Mouse (Mus musculus) G1E (cell line): ENCODE measurements around the gene Pak6. TPM values are rescaled to one million over a fixed set of nuclear protein-coding genes. Genes with fewer than 3 reads are reported as not detected.

Experiments
- ATAC-seq: 2 replicates; pipeline ENCODE4 v1.8.0; 2016; ENCODE audit warnings: mild to moderate bottlenecking; ENCODE audit not compliant: insufficient number of reproducible peaks, poor library complexity, low FRiP score, severe bottlenecking; ENCODE audit errors: extremely low read depth
- DNase-seq: peaks from one replicate; pipeline ENCODE4 v3.0.0; 2012; ENCODE audit warnings: low spot score
- H3K27me3 ChIP-seq: 2 replicates; pipeline ENCODE4 v1.6.1; 2012; ENCODE audit warnings: mild to moderate bottlenecking, low read length, inconsistent platforms; ENCODE audit not compliant: insufficient read depth
- H3K36me3 ChIP-seq: replicated peaks from 2 replicates; pipeline ENCODE3; 2012; ENCODE audit warnings: mild to moderate bottlenecking, inconsistent platforms
- H3K4me1 ChIP-seq: 2 replicates; pipeline ENCODE4 v1.6.1; 2012; ENCODE audit warnings: low read depth, low read length, inconsistent platforms, mixed read lengths; ENCODE audit not compliant: insufficient read depth
- H3K4me3 ChIP-seq: 2 replicates; pipeline ENCODE4 v1.5.1; 2012; ENCODE audit warnings: low read depth, mild to moderate bottlenecking, inconsistent platforms, low read length, moderate library complexity, mixed read lengths
- H3K9me3 ChIP-seq: replicated peaks from 2 replicates; pipeline ENCODE4 v1.6.1; 2012; ENCODE audit warnings: inconsistent platforms
- CTCF ChIP-seq: IDR thresholded peaks from 2 replicates; pipeline ENCODE4 v1.5.1; 2012; ENCODE audit warnings: low read depth, low read length, inconsistent platforms, mixed read lengths
- GATA1 ChIP-seq: IDR thresholded peaks from 2 replicates; pipeline ENCODE4 v1.6.1; 2012; ENCODE audit warnings: borderline replicate concordance, low read length, inconsistent platforms, mixed read lengths
- GATA2 ChIP-seq: IDR thresholded peaks from 2 replicates; pipeline ENCODE4 v1.6.1; 2012; ENCODE audit warnings: low read depth, low read length, inconsistent platforms, borderline replicate concordance
- POLR2AphosphoS5 ChIP-seq: IDR thresholded peaks from 2 replicates; pipeline ENCODE4 v1.6.1; 2012; ENCODE audit warnings: low read depth, low read length, inconsistent platforms; ENCODE audit not compliant: insufficient replicate concordance
- TAL1 ChIP-seq: conservative IDR thresholded peaks from 2 replicates; pipeline ENCODE4 v1.6.1; 2012; ENCODE audit warnings: low read depth, low read length, inconsistent platforms, mixed read lengths
- polyA plus RNA-seq: library from polyadenylated mRNA; stranded (reverse); fragments of >175 nt; gene quantifications from 2 replicates; pipeline ENCODE4 v1.2.3, GENCODE M21; 2012
- total RNA-seq, 2 experiments: library from RNA; stranded (forward) in 1 of 2; stranded (reverse) in 1 of 2; fragments of 200-1000 nt in 1 of 2; fragments of >200 nt in 1 of 2; fragmentation: Nextera tagmentation in 1 of 2; gene quantifications; 2 replicates each; pipeline ENCODE4 v1.2.3; 2014 to 2017

The Pak6 gene
- total and polyA plus RNA-seq, 3 experiments: 6.2 to 28.0 (median 7.9) TPM

DNA sequence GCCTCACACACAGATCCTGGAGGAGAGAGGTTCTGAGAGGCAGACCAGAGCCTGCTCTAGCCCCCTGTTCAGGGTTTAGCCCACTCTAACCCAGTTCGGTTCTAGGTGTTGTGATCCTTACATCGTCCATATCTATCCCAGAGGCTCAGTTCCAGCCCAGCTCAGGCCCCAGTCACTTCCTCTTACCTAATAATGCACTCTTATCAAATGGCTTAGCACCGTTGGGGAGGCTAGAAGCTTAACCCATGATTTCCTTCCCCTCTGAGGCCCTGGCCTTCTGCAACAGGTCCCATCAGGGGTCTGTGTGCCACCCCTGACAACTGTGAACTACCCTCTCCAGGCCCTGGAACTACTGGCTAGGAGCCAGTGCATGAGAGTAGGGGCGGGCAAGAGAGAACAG, 66.1 kb downstream of the Pak6 start:
- TF ChIP-seq GATA1 (no peak), CTCF (no peak), POLR2AphosphoS5 (no peak), GATA2 (no peak), TAL1 (no peak)
- DNase-seq: no peak
- Histone ChIP-seq H3K27me3 (peaks cover 64% of the 10 kb centered on the region), H3K4me1 (peaks cover 2% of the 10 kb centered on the region; the same call in 1 of the 2 replicates), H3K4me3 (no peak overlapping the region), H3K36me3 (no peaks in the 10 kb centered on the region), H3K9me3 (no peaks in the 10 kb centered on the region)
- 0 out of 2 replicates have a peak, but pooled peaks have one; percentile 11 for ATAC-seq

DNA sequence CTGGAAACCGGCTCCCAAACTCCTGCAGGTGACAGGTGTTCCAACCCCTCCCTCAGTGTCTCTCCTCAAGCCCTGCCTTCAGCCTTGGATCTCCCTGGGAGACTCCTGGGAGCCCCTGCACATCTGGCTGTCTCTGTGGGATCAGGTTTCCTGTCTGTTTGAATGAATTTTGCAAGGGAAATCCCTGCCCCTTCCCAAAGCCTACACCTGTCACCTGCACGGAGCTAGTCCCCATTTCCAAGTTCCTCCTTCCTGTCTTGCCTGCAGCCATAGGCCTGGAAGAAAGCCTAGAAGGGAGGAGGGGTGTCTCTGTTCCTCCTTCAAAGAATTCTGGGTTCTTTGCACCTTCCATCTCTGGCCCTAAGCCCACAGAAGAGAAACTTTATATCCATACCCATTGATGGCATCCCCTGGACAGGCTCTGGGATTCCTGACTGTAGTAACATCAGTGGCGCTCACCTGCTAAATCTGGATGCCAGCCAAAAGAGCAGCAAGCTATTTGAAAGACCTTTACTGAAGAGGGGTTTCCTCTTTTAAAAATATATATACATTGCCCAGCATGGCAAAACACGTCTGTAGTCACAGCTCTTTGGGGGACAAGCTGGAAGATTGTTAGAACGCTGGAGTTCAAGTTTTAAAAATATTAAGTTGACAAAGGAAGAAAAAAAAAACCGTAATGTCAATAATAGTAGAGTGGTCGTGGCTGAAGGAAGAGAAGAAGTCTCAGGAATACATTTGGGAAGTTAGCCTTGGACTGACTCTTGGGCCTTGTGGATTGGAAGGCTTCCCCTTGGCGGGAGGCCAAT, 66.9 kb downstream of the Pak6 start:
- no peak for DNase-seq
- Histone ChIP-seq H3K36me3 (no peaks in the 10 kb centered on the region), H3K4me1 (peaks cover 2% of the 10 kb centered on the region; the same call in 1 of the 2 replicates), H3K27me3 (peaks cover 63% of the 10 kb centered on the region), H3K9me3 (no peaks in the 10 kb centered on the region), H3K4me3 (no peak overlapping the region)
- TF ChIP-seq GATA2 (no peak), POLR2AphosphoS5 (no peak), TAL1 (no peak), CTCF (no peak), GATA1 (no peak)
- no peak for ATAC-seq

DNA sequence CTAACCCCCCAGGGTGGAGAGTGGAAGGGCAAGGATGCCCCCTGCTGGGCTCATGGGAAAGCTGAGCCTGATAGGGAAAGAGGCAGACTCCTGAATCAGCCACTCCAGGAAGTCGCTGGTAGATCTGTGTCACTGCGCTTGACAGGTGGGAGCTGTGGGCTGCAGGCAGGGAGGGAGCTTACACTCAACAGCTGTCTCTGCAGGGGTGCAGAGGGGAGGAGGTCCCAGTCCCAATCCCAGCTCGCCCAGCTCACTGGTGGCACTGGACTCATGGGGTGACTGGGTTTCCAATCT, 67.5 kb downstream of the Pak6 start:
- DNase-seq (peak; percentile 27), ATAC-seq (0 out of 2 replicates have a peak, but pooled peaks have one; percentile 28)
- TF ChIP-seq POLR2AphosphoS5 (no peak), TAL1 (no peak), GATA2 (no peak), CTCF (0 out of 2 replicates have a peak, but pooled peaks have one; percentile 10)
- Histone ChIP-seq H3K9me3 (no peaks in the 10 kb centered on the region), H3K36me3 (no peaks in the 10 kb centered on the region), H3K4me1 (peaks cover 2% of the 10 kb centered on the region; the same call in 1 of the 2 replicates), H3K27me3 (peaks cover 58% of the 10 kb centered on the region), H3K4me3 (no peak overlapping the region)

DNA sequence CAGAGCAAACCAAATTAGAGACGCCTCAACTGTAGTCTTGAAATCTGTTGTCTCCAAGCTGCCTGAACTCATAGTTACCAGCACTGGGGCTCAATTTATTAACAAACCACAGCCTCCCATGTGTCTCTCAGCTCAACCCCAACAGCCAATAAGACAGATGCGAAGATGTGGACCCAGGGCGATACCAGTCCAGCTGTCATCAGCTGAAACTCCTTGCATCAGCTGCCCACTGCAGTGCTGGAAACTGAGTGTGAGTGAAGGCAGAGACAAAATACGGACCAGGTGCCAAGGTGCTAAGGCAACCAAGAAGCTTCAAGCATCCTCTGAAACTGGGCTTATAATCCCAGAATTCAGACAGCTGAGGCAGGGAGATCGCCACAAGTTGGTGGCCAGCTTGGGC, 68.9 kb downstream of the Pak6 start:
- peaks cover 55% of the 10 kb centered on the region for H3K27me3 ChIP-seq
- ATAC-seq (no peak), DNase-seq (no peak)
- no peaks in the 10 kb centered on the region for H3K36me3 ChIP-seq
- H3K9me3 ChIP-seq: no peaks in the 10 kb centered on the region
- H3K4me3 ChIP-seq: no peak overlapping the region
- H3K4me1 ChIP-seq: peaks cover 2% of the 10 kb centered on the region; the same call in 1 of the 2 replicates
- no peak for TF ChIP-seq POLR2AphosphoS5
- TF ChIP-seq GATA1: no peak
- TF ChIP-seq CTCF: no peak
- no peak for TF ChIP-seq GATA2
- no peak for TF ChIP-seq TAL1

DNA sequence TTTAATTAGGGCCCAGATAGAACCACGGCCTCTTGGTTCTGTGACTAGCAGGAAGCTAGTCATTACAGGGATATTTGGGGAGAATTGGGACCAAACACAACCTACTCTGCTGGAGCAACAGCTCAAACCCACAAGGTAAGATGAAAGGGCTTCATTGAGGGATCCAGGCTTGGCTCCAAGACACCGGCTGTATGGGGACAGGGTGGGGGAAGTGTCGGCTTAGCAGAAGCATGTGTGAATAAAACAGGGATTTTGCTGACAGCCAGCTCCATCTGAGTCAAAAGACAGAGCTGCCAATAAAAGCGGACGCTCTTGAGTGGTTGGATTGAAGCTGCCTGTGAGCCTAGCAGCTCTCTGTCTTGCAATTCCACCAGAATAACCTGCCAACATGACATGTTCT, 70.2 kb downstream of the Pak6 start:
- Histone ChIP-seq H3K4me3 (no peak overlapping the region), H3K36me3 (no peaks in the 10 kb centered on the region), H3K9me3 (no peaks in the 10 kb centered on the region), H3K27me3 (peaks cover 42% of the 10 kb centered on the region), H3K4me1 (peaks cover 2% of the 10 kb centered on the region; the same call in 1 of the 2 replicates)
- no peak for ATAC-seq
- DNase-seq: no peak
- no peak for TF ChIP-seq GATA1
- no peak for TF ChIP-seq CTCF
- TF ChIP-seq TAL1: no peak
- no peak for TF ChIP-seq GATA2
- no peak for TF ChIP-seq POLR2AphosphoS5

DNA sequence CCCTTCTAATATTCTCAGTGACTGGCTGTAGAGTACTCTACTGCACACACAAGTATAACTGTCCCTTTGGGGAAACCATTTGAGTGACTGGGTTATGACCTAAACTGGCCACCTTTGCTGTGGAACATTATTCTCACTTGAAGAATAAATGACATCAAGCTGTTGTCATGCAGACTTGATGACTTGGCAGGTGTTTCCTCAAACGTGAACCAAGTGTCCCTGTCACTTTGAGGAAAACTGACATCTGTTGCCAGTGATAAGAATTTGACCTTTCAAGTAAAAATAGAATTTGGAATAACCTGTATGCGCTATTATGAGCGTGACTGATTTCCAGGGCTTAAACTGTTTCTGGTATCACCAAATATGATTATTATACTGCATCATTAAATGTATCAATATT, 77.2 kb downstream of the Pak6 start:
- ATAC-seq: no peak
- no peak for DNase-seq
- Histone ChIP-seq H3K9me3 (no peaks in the 10 kb centered on the region), H3K4me1 (peaks cover 25% of the 10 kb centered on the region), H3K4me3 (no peak overlapping the region), H3K36me3 (no peaks in the 10 kb centered on the region), H3K27me3 (peaks cover 14% of the 10 kb centered on the region)
- TF ChIP-seq TAL1: no peak

DNA sequence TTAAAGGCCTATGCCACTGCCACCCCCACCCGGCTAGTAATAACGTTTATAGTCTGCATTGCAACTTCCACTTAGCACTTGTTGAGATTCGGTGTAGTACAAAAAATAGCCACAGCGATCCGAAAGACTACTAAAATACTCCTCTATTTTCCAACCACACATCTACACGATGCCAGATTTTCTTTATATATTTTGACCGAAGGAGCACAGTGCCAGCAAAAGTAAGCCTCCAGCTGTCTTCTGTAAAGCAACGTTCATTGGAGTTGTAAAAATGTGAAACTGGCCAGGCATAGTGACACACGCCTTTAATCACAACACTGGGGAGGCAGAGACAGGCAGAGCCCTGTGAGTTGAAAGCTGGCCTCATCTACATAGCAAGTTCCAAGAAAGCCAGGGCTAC, 78.1 kb downstream of the Pak6 start:
- Histone ChIP-seq H3K36me3 (no peaks in the 10 kb centered on the region), H3K27me3 (peaks cover 10% of the 10 kb centered on the region), H3K9me3 (no peaks in the 10 kb centered on the region), H3K4me1 (peaks cover 26% of the 10 kb centered on the region), H3K4me3 (no peak overlapping the region)
- TF ChIP-seq GATA1 (no peak), GATA2 (no peak), TAL1 (no peak), CTCF (no peak)
- ATAC-seq (no peak), DNase-seq (no peak)
